Mouse (Mus musculus): ENCODE data around the gene Stil. TPM values are rescaled to one million over a fixed set of nuclear protein-coding genes. Genes with fewer than 3 reads are reported as not detected.
A peak's percentile ranks its signal among the peaks of the same experiment; 100 is the strongest.

The Stil gene
- total RNA-seq, 2 experiments from 2014 or later = 3.2 to 3.3 TPM

- intact Hi-C loops (cut with DNase I) = loop anchor here (2.0 kb wide), 1 partner anchor 15 kb away; no protein-coding TSS in a partner anchor
- peak; percentile 50 to 53 for DNase-seq
Observed at GRCm38 (mm10) chr4:115075204-115075915, 75.4 kb downstream of the Stil start.

- intact Hi-C loops (cut with DNase I) = no loop called here
- peak; percentile 46 to 55 for DNase-seq
Observed at GRCm38 (mm10) chr4:115078892-115079820, 79.2 kb downstream of the Stil start.

GRCm38 (mm10) chr4:115079821-115080349 is 79.9 kb downstream of the Stil start:
- DNase-seq = no peak
- intact Hi-C loops (cut with DNase I) = no loop called here

GRCm38 (mm10) chr4:115083031-115083430 is 83.1 kb downstream of the Stil start:
- intact Hi-C loops (cut with DNase I) = no loop called here
- DNase-seq = no peak

GRCm38 (mm10) chr4:115085522-115086095 is 85.7 kb downstream of the Stil start:
- intact Hi-C loops (cut with DNase I) = loop anchor here (1.0 to 5.0 kb wide), 3 partner anchors 39 to 88 kb away; no protein-coding TSS in a partner anchor
- DNase-seq = peak; percentile 65 to 82

- no peak for DNase-seq
- intact Hi-C loops (cut with DNase I) = loop anchor here (5.0 kb wide), 1 partner anchor 89 kb away; no protein-coding TSS in a partner anchor
Observed at GRCm38 (mm10) chr4:115086257-115086656, 86.3 kb downstream of the Stil start.

- intact Hi-C loops (cut with DNase I) = loop anchor here (5.0 kb wide), 1 partner anchor 90 kb away; no protein-coding TSS in a partner anchor
- DNase-seq = no peak
Observed at GRCm38 (mm10) chr4:115086763-115087415, 86.9 kb downstream of the Stil start.

- intact Hi-C loops (cut with DNase I) = loop anchor here (5.0 kb wide), 1 partner anchor 91 kb away; no protein-coding TSS in a partner anchor
- no peak for DNase-seq
Observed at GRCm38 (mm10) chr4:115088611-115089338, 88.8 kb downstream of the Stil start, which contains the start of gene Pdzk1ip1. Pdzk1ip1 (plus strand) TSS chr4:115088708.

- intact Hi-C loops (cut with DNase I) = no loop called here
- DNase-seq = no peak
Observed at GRCm38 (mm10) chr4:115090592-115090991, 90.6 kb downstream of the Stil start.

GRCm38 (mm10) chr4:115091806-115092205 is 91.8 kb downstream of the Stil start:
- DNase-seq = no peak
- intact Hi-C loops (cut with DNase I) = no loop called here

Other genes with a start within 250 kb of the Stil start
- not detected for gene Gm12830, start 178.4 kb upstream of the Stil start, total RNA-seq (2021)
- gene Foxd2, start 91.3 kb upstream of the Stil start, total RNA-seq (2021) = under 1 TPM; 0.47 to 0.77 TPM
- not detected for gene Foxe3, start 74.1 kb upstream of the Stil start, total RNA-seq (2021)
- 10 to 100 TPM; 50.4 to 55.1 TPM for gene Cmpk1, start 12.9 kb upstream of the Stil start, total RNA-seq (2021)
- gene Tal1, start 56.3 kb downstream of the Stil start, total RNA-seq (2021) = 1 to 10 TPM; 7.2 to 7.3 TPM
- 1 to 10 TPM in 1 of 2 experiments, under 1 TPM in 1; 0.74 to 1.5 TPM for gene Pdzk1ip1, start 88.5 kb downstream of the Stil start, total RNA-seq (2021)
- not detected for gene Cyp4x1, start 134.1 kb downstream of the Stil start, total RNA-seq (2021)
- gene Cyp4a29, start 241.9 kb downstream of the Stil start, total RNA-seq (2021) = not detected